Mouse (Mus musculus): ENCODE results near the gene Psat1. TPM values are rescaled to one million over a fixed set of nuclear protein-coding genes. Genes with fewer than 3 reads are reported as not detected.

Gene Psat1
- polyA plus RNA-seq, 1 experiment from 2014 or later: 105 TPM

GRCm38 (mm10) chr19:15855379-15855778, 91.8 kb downstream of the Psat1 start:
- no peak overlapping the region for H3K9ac ChIP-seq (ENCODE audit: low read length)
- no peaks in the 10 kb centered on the region; the same call in 1 of the 2 replicates for H3K27me3 ChIP-seq (ENCODE audit: control insufficient read depth, insufficient read depth, low read length)
- H3K4me3 ChIP-seq (ENCODE audit: low read depth, low read length): no peak overlapping the region
- no peaks in the 10 kb centered on the region for H3K36me3 ChIP-seq (ENCODE audit: control insufficient read depth, insufficient read depth, low read length)
- no peaks in the 10 kb centered on the region for H3K9me3 ChIP-seq (ENCODE audit: control insufficient read depth, low read length)
- WGBS: 86% methylated on average over 5 of the region's 5 CpGs
- H3K27ac ChIP-seq (ENCODE audit: low read depth, low read length): no peak overlapping the region
- DNase-seq (ENCODE audit: low spot score, missing footprints): no peak
- no peaks in the 10 kb centered on the region for H3K4me1 ChIP-seq (ENCODE audit: control insufficient read depth, insufficient read depth, low read length)
- ATAC-seq (ENCODE audit: low FRiP score): no peak
- no peak overlapping the region for H3K4me2 ChIP-seq

Other genes with a start within 250 kb of the Psat1 start
- 49.6 and 50.9 TPM in 2 replicates for gene Cep78, start 37.7 kb upstream of the Psat1 start, polyA plus RNA-seq (2014; fragmentation: Nextera tagmentation; extraction: Ambion mirVana)
- 22.6 and 24.0 TPM in 2 replicates for gene Gnaq, start 185.5 kb upstream of the Psat1 start, polyA plus RNA-seq (2014; fragmentation: Nextera tagmentation; extraction: Ambion mirVana)